Mouse (Mus musculus): ENCODE results near the gene Lingo1. TPM values are rescaled to one million over a fixed set of nuclear protein-coding genes. Genes with fewer than 3 reads are reported as not detected.

Gene Lingo1
- polyA plus RNA-seq, 3 experiments from 2014 or later: not detected

DNA sequence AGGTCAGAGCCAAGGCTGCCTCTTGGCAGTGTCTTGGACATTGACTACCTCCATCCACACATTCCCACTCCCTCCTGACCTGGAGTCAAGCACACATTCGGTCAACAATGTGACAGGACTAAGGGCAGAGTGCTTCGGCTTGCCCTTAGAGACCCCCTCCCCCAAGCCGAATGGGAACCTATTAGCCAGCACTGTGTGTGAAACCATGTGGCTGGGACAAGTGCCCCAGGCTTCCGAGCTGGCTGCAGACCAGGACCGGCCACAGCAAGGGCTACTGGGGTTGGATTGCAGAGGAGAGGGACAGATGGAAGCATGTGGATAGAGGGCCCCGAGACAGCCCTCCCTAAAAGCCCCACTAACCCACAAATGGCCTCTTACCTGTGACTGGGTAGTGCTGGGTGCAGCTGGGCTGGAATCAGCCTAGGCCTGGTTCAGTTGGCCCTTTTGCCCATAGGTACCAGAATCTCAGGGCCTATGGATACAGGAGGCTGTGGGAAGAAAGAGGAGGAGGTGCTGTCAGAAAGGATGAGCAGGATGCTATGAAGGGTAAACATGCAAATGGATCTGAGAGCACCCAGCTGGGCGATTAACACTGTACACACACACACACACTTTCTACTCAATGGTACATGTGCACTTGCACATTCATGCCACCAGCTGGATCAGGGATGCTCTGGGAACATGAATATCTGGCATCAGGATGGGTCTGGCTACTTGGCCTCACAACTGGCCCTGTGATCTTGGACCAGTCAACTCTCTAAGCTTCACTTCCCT, 20.9 kb downstream of the Lingo1 start:
- no peak for ATAC-seq

GRCm38 (mm10) chr9:56774231-56774630, 22.0 kb downstream of the Lingo1 start:
- no peak for ATAC-seq

GRCm38 (mm10) chr9:56773666-56774065, 22.6 kb downstream of the Lingo1 start:
- no peak for ATAC-seq

DNA sequence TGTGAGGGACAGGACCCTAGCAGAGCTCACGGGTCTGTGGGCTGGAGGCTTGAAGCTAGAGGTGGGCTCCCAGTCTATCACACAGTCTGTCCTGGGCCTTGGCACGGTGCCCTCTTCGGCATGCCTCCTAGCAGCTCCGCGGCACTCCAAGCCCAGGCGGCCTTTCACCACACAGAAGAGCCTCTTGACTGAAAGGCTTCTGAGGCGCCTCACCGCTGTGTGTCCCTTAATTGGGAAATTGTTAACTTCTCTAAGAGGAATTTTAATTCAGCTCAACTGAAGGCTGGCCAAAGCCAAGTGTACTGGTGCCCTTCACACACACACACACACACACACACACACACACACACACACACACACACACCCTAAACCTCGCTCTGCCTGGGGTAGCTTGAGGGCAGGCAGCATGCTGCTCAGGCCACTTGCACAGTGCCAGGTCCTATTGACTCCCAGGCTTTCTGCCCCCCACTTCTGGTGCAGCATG, 28.6 kb downstream of the Lingo1 start:
- ATAC-seq: no peak

DNA sequence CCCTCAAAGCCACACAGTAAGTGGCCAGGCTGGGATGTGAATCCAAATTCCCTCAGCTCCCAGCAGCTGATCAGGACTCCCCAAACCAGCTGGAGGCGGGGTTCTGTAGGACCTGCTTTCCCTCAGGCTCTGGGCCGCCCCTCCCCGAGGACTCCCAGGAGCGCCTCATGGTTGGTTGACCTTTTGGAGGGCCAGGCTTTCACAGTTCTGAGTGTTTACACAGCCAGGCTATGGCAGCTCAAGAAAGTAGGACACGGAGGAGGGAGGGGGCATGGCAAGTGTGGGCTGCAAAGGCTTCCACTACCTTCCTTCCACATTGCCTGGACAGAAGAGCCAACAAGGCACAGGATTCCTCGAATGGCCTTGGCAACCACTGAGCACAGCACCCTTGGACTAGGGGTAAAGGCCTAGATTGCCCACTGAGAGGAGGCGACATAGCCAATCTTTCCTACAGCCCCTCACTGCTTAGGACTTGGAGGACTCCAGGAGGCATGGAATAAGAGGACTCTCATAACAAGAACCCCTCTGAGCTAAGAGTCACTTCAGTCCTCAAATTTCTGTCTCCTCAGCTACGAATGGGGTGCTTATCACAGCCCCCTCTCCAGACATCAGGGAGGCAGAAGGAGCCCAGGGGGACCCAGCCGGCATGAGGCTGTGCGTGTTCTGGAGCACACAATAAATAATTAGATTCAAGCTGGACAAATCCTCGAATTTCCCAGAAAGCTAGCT, 29.5 kb downstream of the Lingo1 start:
- no peak for ATAC-seq

GRCm38 (mm10) chr9:56762106-56762562, 34.1 kb downstream of the Lingo1 start:
- ATAC-seq: no peak

DNA sequence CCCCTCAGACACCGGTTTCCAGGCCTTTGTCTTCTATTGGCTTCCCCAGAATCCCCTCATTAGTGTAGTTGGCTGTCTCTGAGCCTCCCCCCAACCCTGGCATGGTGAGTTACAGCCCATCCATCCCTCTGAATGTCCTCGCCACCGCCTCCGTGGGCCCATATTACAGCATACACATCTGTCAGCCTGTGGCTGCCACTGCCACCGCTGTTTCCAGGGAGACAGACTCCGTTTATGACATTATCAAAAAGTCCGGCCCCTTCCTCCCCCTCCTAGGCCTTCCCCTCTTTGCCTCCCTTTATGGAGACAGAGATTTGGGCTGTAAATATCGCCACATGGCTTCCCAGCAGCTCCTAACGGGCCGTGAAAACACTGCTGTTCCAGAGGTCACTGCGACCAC, 38.5 kb downstream of the Lingo1 start:
- ATAC-seq: no peak

GRCm38 (mm10) chr9:56755119-56755518, 41.1 kb downstream of the Lingo1 start:
- no peak for ATAC-seq

DNA sequence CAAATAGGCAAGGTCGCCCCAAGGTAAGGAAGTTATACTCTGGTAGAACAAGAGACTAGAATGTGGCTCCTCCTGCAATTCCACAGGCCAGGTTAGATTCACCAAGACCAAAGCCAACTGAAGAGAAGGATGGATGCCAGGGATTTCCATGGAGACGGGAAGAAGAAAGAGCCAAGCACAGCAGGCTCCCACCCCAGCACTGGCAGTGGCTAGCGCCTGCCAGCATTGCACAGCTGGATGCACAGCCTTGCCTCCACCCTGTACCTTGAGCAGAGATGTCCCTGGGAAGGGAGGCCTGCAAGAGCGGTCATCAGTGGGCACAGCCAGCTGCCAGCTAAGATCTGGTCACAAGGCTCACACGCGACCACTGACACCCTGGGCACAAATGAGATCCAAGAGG, 42.9 kb downstream of the Lingo1 start:
- ATAC-seq: no peak

DNA sequence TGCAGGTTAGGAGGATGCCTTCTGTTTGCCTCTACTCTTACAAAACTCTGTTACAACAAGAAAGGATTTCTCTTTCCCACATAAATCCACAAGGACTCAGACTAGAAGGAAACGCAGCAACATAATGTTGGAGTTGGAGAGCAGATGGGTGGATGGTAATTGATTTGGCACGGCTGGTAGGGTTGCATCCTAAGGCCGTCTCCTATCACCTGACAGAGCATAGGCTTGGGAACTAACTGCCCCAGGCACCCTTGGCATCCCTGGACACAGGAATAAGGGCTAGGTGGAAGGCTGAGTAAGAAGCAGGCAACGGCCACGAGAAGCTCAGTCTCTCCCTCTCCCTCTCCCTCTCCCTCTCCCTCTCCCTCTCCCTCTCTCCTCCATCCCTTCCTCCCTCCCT, 48.2 kb downstream of the Lingo1 start:
- no peak for ATAC-seq

DNA sequence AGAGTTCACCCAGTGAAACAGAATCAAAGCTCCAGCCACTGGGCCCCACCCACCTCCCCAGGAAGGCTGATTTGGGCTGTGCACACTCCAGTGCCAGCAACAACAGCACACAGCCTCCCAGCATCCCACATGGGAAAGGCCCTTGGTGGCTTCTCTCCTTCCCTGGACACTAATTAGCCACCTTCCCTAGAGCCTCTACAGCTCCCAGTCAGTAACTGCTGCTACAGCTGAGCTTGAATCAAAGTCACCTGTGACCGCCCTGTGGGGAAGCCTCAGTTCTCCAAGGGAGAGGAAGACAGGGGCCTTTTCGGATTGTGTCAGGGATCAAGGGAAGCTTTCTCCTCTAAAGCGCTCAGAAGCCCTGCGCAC, 49.4 kb downstream of the Lingo1 start:
- ATAC-seq: no peak

DNA sequence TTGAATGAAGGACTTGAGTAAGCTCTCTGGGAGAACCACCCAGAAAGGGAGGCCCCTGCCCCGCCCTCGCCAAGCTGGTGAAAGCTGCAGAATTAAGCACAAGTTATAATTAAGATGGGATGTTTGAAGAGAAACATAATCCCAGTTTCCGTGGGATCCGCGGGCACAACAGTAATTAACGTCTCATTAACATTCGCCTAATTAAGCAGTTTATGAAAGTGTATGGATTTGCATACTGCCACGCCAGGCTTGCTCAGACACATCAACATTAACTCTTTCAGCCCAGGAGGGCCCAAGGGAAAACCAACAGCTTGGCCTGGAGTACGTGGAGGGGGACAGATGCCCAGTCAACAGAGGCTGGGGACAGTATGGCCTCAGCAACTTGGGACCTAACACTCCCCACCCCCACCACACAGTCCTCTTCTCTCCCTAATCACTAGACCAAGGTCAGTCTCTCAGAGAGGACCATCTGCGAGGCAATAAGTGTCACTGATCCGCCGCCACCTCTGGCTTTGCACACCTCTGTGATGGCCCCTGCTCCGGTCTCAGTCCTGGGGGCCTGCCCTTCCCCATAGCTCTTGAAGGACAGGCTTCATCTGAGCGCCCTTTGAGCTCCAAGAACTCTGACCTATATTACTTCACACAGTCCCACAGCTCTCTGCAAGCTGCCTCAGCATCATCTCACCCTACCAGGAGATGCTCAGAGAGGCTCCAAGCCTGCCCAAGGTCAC, 49.9 kb downstream of the Lingo1 start:
- no peak for ATAC-seq

GRCm38 (mm10) chr9:56744369-56744768, 51.9 kb downstream of the Lingo1 start:
- no peak for ATAC-seq

DNA sequence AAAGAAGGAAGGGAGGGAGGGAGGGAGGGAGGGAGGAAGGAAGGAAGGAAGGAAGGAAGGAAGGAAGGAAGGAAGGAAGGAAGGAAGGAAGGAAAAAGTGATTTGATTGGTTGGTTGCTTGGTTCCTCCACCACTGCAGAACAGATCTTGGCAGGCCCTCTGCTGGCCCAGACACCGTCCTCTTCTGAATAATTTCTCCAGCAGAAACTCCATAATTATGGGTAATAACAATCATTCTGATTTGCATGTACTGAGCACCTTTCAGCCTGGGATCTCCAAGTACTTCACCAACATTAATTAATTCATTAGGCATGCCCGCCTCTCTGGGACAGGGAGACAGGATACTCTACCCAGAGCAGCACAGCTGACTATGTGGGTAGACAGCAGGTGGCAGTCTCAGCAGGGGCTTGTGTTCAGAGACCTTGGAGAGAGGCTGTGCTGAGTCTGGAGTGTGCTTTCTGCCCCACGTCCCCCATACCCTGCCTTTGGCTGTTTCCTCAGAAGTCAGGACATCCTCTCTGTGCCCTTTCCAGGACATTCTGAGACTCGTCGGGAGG, 57.0 kb downstream of the Lingo1 start:
- no peak for ATAC-seq

DNA sequence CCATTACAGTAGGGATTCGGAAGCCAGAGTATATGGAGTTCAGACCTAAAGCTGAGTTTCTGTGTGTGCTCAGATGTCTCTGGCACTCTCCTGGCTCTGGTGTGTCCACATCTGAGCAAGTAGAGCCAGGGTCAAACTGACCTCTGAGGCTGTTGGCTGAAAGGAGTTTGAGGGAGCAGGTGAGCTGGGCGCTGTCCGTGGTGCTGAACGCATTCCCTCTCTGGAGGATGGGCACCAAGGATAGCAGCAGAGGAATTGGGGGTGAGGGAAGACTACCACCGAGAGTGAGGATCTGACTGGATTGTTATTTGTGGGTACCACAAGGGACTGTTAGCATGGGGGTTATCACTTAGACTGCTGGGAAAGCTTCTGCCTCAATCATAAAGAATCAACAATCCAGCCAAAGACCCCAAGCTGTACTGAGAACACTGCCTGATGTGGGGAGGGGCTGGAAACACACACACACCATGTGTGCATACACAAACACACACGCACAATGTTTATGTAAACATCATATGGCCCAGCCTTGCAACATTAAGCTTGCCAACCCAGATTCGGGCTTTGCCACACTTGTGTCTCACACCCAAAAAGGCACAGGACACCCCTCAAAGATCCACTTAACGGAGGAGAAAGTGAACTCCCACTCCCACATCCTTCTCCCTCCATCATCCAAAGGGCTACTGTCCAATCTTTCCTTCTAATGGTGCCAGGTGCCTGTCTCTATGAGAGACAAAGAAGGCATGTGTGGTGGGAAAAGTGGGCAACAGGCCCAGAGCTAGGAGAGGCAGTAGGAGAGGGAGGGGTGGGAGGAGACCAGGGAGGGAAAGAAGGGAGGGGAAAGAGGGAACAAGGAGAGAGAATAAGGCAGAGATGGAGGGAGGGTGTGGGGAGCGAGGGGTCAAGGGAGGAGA, 57.8 kb downstream of the Lingo1 start:
- ATAC-seq: no peak

GRCm38 (mm10) chr9:56734398-56734797, 61.9 kb downstream of the Lingo1 start:
- no peak for ATAC-seq

GRCm38 (mm10) chr9:56730997-56731396, 65.3 kb downstream of the Lingo1 start:
- ATAC-seq: no peak

DNA sequence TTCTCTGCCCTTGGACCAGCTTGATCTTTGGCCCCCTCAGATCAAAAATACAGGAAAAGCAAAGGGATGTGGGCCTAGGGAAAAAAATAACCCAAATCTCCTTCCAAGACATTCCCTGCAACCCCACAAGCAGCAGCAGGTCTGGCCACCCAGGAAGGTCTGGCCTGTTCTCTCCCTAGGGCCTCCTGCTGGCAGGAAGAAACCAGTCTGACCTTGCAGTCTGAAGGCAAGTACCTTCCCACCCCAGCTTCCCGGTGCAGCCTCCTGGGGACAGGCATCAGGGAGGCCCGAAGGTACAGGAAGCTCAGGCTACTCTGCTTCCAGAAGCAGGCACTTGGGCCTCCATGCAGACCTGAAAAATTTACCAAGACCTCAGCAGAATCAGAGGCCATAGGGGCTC, 67.1 kb downstream of the Lingo1 start:
- no peak for ATAC-seq

GRCm38 (mm10) chr9:56727703-56728684, 68.3 kb downstream of the Lingo1 start:
- no peak for ATAC-seq

DNA sequence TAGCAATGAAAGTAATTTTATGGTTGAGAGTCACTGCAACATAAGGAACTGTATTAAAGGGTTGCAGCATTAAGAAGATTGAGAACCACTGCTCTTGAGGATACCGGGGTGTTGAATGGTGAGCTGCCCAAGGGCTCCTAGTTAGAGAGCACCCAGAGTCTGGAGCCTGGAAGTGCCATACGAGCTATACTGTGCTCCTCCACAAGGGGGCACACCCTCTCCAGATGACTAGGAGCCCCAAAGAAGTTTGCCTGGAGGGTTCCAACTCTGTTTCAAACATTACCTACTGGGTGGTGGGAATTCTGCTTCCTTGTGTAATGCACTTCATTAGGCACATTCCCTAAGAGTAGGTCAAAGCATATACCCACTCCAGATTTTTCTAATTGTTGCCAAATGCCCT, 70.5 kb downstream of the Lingo1 start:
- no peak for ATAC-seq

All from inflammation-experienced regulatory T-cells, adult 6 months (primary cell).